Mouse (Mus musculus): ENCODE measurements around the gene Zfp804b.

DNA sequence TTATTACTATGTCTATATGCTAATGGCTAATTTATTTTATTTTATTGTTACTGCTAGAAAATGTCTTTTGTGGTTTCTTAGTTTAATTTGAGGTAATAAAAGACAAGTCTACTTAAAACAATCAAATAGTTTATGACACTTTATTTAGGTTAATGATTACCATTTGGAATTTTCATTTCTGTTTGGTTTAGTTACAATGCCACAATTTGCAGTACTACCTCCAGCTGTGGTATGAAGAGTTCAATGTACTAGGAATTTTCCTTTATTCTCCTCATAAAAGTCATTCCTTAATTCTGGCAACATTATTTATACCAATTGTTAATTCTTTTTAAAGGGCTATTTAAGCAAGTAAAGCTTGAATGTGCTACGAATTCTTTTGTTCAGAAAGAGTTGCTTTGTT lies 409.7 kb downstream of the Zfp804b start:
- TF ChIP-seq CTCF (IDR thresholded peaks at IDR 0.05; ENCODE audit: low read depth, low read length), result no peak
- TF ChIP-seq EP300 (IDR thresholded peaks at IDR 0.05; ENCODE audit: insufficient read depth, low read depth, low read length), result no peak
